Mouse (Mus musculus) liver, adult 2 months (tissue): ENCODE measurements around the gene Nr2f2. TPM values are rescaled to one million over a fixed set of nuclear protein-coding genes. Genes with fewer than 3 reads are reported as not detected.

Experiments used
- DNase-seq: peaks from one replicate; pipeline ENCODE4 v3.0.0-alpha.2; 2011; ENCODE audit warnings: low read depth, low spot score; ENCODE audit errors: extremely low read depth
- H3K27ac ChIP-seq: fragments of 200-500 bp; replicated peaks from 2 replicates; pipeline ENCODE4 v1.5.1; 2012; ENCODE audit warnings: low read depth, mild to moderate bottlenecking, control low read depth, inconsistent platforms, low read length; ENCODE audit not compliant: insufficient read depth
- H3K27me3 ChIP-seq: fragments of 200-500 bp; 2 replicates; pipeline ENCODE4 v1.6.1; 2012; ENCODE audit warnings: mild to moderate bottlenecking, moderate library complexity, low read length, inconsistent platforms; ENCODE audit not compliant: control insufficient read depth, insufficient read depth
- H3K36me3 ChIP-seq: fragments of 200-500 bp; 2 replicates; pipeline ENCODE4 v1.6.1; 2012; ENCODE audit warnings: low read length, inconsistent platforms; ENCODE audit not compliant: control insufficient read depth, insufficient read depth
- H3K4me1 ChIP-seq: fragments of 200-500 bp; 2 replicates; pipeline ENCODE4 v1.6.1; 2011; ENCODE audit warnings: low read length; ENCODE audit not compliant: control insufficient read depth, insufficient read depth
- H3K4me3 ChIP-seq: fragments of 200-500 bp; 2 replicates; pipeline ENCODE4 v1.5.1; 2011; ENCODE audit warnings: low read depth, mild to moderate bottlenecking, control low read depth, low read length, moderate library complexity; ENCODE audit not compliant: insufficient read depth
- H3K79me2 ChIP-seq: fragments of 200-500 bp; 2 replicates; pipeline ENCODE4 v1.6.1; 2012; ENCODE audit warnings: inconsistent platforms, mild to moderate bottlenecking, low read length, moderate library complexity; ENCODE audit not compliant: control insufficient read depth, insufficient read depth
- H3K9ac ChIP-seq: fragments of 200-500 bp; 2 replicates; pipeline ENCODE4 v1.6.1; 2012; ENCODE audit warnings: low read depth, mild to moderate bottlenecking, control low read depth, inconsistent platforms, low read length
- CTCF ChIP-seq: fragments of 200-500 bp; IDR thresholded peaks from 2 replicates; pipeline ENCODE4 v1.5.1; 2011; ENCODE audit warnings: low read depth, low read length, control low read depth
- POLR2A ChIP-seq: fragments of 200-500 bp; IDR thresholded peaks from 2 replicates; pipeline ENCODE4 v1.6.1; 2011; ENCODE audit warnings: low read length, control low read depth; ENCODE audit not compliant: insufficient read depth; ENCODE audit errors: extremely low read depth
- WGBS: fragments of 180-500 bp; shearing (Covaris S2); methylation state at CpG from one replicate; pipeline ENCODE4 v1.1.7; 2018; 5-methylcytosine and 5-hydroxymethylcytosine counted together
- polyA plus RNA-seq: library from polyadenylated mRNA; depleted of rRNA; stranded (reverse); fragments of >200 nt; gene quantifications from 2 replicates; pipeline ENCODE4 v1.2.3, GENCODE M21; 2012
- total RNA-seq: library from RNA; depleted of rRNA; stranded (reverse); fragments of >200 nt; gene quantifications from 2 replicates; pipeline ENCODE4 v1.2.3, GENCODE M21; 2014

The Nr2f2 gene
- total and polyA plus RNA-seq, 2 experiments: 14.5 to 84.0 TPM

GRCm38 (mm10) chr7:70339998-70340630 lies 26.4 kb downstream of the Nr2f2 start:
- Histone ChIP-seq H3K36me3 (peaks cover 3% of the 10 kb centered on the region; the same call in 1 of the 2 replicates), H3K4me3 (no peak overlapping the region), H3K27ac (no peak overlapping the region), H3K79me2 (no peaks in the 10 kb centered on the region), H3K9ac (no peak overlapping the region), H3K27me3 (no peaks in the 10 kb centered on the region), H3K4me1 (no peaks in the 10 kb centered on the region)
- WGBS: 78% methylated on average over 12 of the region's 12 CpGs
- DNase-seq: no peak
- TF ChIP-seq CTCF: no peak
- no peak for TF ChIP-seq POLR2A

GRCm38 (mm10) chr7:70338265-70338640 lies 28.3 kb downstream of the Nr2f2 start:
- Histone ChIP-seq H3K27ac (no peak overlapping the region), H3K4me3 (no peak overlapping the region), H3K36me3 (0 out of 2 replicates have a peak, but pooled peaks cover 1% of the 10 kb centered on the region), H3K9ac (no peak overlapping the region), H3K27me3 (peaks cover 5% of the 10 kb centered on the region; the same call in 1 of the 2 replicates), H3K4me1 (no peaks in the 10 kb centered on the region), H3K79me2 (no peaks in the 10 kb centered on the region; the same call in 1 of the 2 replicates)
- no peak for TF ChIP-seq CTCF
- TF ChIP-seq POLR2A: no peak
- WGBS: 46% methylated on average over 7 of the region's 7 CpGs
- DNase-seq: no peak

- Histone ChIP-seq H3K27ac (no peak overlapping the region), H3K36me3 (0 out of 2 replicates have a peak, but pooled peaks cover 1% of the 10 kb centered on the region), H3K4me1 (no peaks in the 10 kb centered on the region), H3K79me2 (no peaks in the 10 kb centered on the region; the same call in 1 of the 2 replicates), H3K27me3 (peaks cover 6% of the 10 kb centered on the region; the same call in 1 of the 2 replicates), H3K4me3 (peak overlapping the region; percentile 45; the same call in 1 of the 2 replicates), H3K9ac (peak overlapping the region; percentile 39; the same call in 1 of the 2 replicates)
- no peak for DNase-seq
- TF ChIP-seq POLR2A (no peak), CTCF (no peak)
- WGBS: 25% methylated on average over 37 of the region's 37 CpGs
Measured at GRCm38 (mm10) chr7:70337581-70338264, 28.8 kb downstream of the Nr2f2 start.

- no peak for DNase-seq
- peaks cover 6% of the 10 kb centered on the region; the same call in 1 of the 2 replicates for H3K27me3 ChIP-seq
- no peak overlapping the region for H3K4me3 ChIP-seq
- H3K79me2 ChIP-seq: no peaks in the 10 kb centered on the region; the same call in 1 of the 2 replicates
- no peaks in the 10 kb centered on the region for H3K4me1 ChIP-seq
- H3K9ac ChIP-seq: no peak overlapping the region
- no peak overlapping the region for H3K27ac ChIP-seq
- 73% methylated on average over 13 of the region's 13 CpGs for WGBS
- no peak for TF ChIP-seq POLR2A
- TF ChIP-seq CTCF: no peak
- H3K36me3 ChIP-seq: 0 out of 2 replicates have a peak, but pooled peaks cover 1% of the 10 kb centered on the region
Measured at GRCm38 (mm10) chr7:70336571-70337240, 29.8 kb downstream of the Nr2f2 start.

DNA sequence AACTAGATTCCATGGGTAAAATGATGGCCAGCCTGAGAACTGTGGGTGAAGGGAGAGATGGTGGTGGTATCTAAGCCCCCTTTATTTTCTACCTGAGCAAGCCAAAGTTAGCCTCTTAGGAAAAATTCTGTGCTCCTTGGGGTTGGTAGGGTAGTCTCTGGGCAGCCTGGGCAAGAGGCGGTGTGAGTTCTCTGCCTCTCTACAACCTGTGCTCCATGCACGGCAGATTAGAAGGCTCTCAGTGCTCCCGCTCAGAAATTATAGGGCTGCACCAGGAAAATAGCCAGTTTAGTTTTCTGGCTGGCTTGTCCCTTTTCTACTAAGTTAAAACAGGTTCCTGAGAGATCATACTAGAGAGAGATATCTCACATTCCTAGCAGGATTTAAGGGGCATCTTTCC lies 30.4 kb downstream of the Nr2f2 start:
- Histone ChIP-seq H3K4me1 (0 out of 2 replicates have a peak, but pooled peaks cover 3% of the 10 kb centered on the region), H3K36me3 (no peaks in the 10 kb centered on the region), H3K27ac (no peak overlapping the region), H3K27me3 (peaks cover 9% of the 10 kb centered on the region; the same call in 1 of the 2 replicates), H3K9ac (no peak overlapping the region), H3K4me3 (no peak overlapping the region), H3K79me2 (no peaks in the 10 kb centered on the region; the same call in 1 of the 2 replicates)
- 79% methylated on average over 3 of the region's 3 CpGs for WGBS
- no peak for DNase-seq
- TF ChIP-seq CTCF (no peak), POLR2A (no peak)

DNA sequence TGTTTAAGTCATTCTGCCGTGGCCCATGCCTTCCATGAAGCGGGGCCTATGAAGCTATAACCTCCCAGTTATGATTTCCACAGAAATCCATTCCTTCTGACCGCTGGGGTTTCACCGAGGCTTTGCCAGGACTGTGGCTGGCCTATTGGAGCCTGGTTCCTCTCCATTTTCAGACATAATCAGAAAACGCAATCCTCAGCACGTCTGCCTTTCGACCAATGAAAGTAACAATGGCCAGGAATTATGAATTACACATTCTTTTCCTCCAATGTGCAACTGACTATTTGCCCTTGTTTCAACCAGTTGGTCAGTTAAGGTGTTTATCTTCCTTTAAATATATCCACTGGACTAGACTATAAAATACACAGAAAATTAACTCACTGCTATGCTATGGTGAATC lies 31.1 kb downstream of the Nr2f2 start:
- 23% methylated on average over 7 of the region's 7 CpGs for WGBS
- H3K4me3 ChIP-seq: no peak overlapping the region
- H3K79me2 ChIP-seq: no peaks in the 10 kb centered on the region; the same call in 1 of the 2 replicates
- no peak overlapping the region for H3K9ac ChIP-seq
- H3K36me3 ChIP-seq: no peaks in the 10 kb centered on the region
- TF ChIP-seq POLR2A (no peak), CTCF (no peak)
- 0 out of 2 replicates have a peak, but pooled peaks cover 3% of the 10 kb centered on the region for H3K4me1 ChIP-seq
- DNase-seq: no peak
- no peak overlapping the region for H3K27ac ChIP-seq
- peaks cover 13% of the 10 kb centered on the region; the same call in 1 of the 2 replicates for H3K27me3 ChIP-seq
